Mouse (Mus musculus): ENCODE data around the gene Fgf5. TPM values are rescaled to one million over a fixed set of nuclear protein-coding genes. Genes with fewer than 3 reads are reported as not detected.
A peak's percentile ranks its signal among the peaks of the same experiment; 100 is the strongest.

The Fgf5 gene
- polyA plus RNA-seq, 1 experiment from 2014 or later = 0.62 TPM

GRCm38 (mm10) chr5:98246826-98247225 lies 7.2 kb upstream of the Fgf5 start:
- WGBS = 72% methylated on average over 7 of the region's 7 CpGs
- Histone ChIP-seq H3K9ac (ENCODE audit: low read length) (no peak overlapping the region), H3K36me3 (ENCODE audit: control insufficient read depth, insufficient read depth, low read length) (no peaks in the 10 kb centered on the region), H3K27ac (ENCODE audit: low read length) (no peak overlapping the region), H3K4me1 (replicated peaks; ENCODE audit: control insufficient read depth, insufficient read depth, low read length) (no peaks in the 10 kb centered on the region), H3K9me3 (ENCODE audit: control insufficient read depth, low read length) (no peaks in the 10 kb centered on the region), H3K4me2 (ENCODE audit: low read depth, low read length) (no peak overlapping the region), H3K27me3 (ENCODE audit: control insufficient read depth, insufficient read depth, low read depth, low read length) (no peaks in the 10 kb centered on the region), H3K4me3 (ENCODE audit: low read length) (no peak overlapping the region)
- ATAC-seq (ENCODE audit: low read depth) = no peak

- no peak overlapping the region for H3K4me3 ChIP-seq (ENCODE audit: low read length)
- no peaks in the 10 kb centered on the region for H3K9me3 ChIP-seq (ENCODE audit: control insufficient read depth, low read length)
- peaks cover under 1% of the 10 kb centered on the region; the same call in 1 of the 2 replicates for H3K27me3 ChIP-seq (ENCODE audit: control insufficient read depth, insufficient read depth, low read depth, low read length)
- 54% methylated on average over 2 of the region's 2 CpGs for WGBS
- no peaks in the 10 kb centered on the region for H3K36me3 ChIP-seq (ENCODE audit: control insufficient read depth, insufficient read depth, low read length)
- ATAC-seq (ENCODE audit: low read depth) = no peak
- H3K27ac ChIP-seq (ENCODE audit: low read length) = no peak overlapping the region
- no peak overlapping the region for H3K9ac ChIP-seq (ENCODE audit: low read length)
- no peaks in the 10 kb centered on the region for H3K4me1 ChIP-seq (replicated peaks; ENCODE audit: control insufficient read depth, insufficient read depth, low read length)
- H3K4me2 ChIP-seq (ENCODE audit: low read depth, low read length) = no peak overlapping the region
Observed at GRCm38 (mm10) chr5:98247516-98247915, 6.5 kb upstream of the Fgf5 start.

DNA sequence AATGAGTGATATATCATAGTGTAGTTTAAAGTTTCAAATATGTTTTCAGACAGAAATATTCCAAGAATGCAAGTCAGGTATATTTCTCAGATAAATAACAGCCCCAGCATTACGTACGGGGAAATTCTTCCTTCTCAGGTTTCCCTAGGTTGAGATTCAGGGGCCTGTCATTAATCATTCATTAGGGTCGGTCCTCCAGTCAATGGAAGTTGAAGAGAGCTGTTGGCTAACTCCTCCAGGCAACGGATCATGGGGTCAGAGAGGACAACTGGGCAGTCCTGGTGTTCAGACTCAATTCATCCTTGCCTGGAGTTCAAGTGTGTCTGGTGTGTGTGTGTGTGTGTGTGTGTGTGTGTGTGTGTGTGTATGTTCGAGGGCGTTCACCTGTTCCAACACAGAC lies 837 bp upstream of the Fgf5 start:
- Histone ChIP-seq H3K4me1 (replicated peaks; ENCODE audit: control insufficient read depth, insufficient read depth, low read length) (peaks cover 6% of the 10 kb centered on the region), H3K4me3 (ENCODE audit: low read length) (no peak overlapping the region), H3K36me3 (ENCODE audit: control insufficient read depth, insufficient read depth, low read length) (no peaks in the 10 kb centered on the region), H3K4me2 (ENCODE audit: low read depth, low read length) (no peak overlapping the region), H3K9ac (ENCODE audit: low read length) (no peak overlapping the region), H3K27ac (ENCODE audit: low read length) (no peak overlapping the region), H3K9me3 (ENCODE audit: control insufficient read depth, low read length) (no peaks in the 10 kb centered on the region), H3K27me3 (ENCODE audit: control insufficient read depth, insufficient read depth, low read depth, low read length) (peaks cover 43% of the 10 kb centered on the region)
- no peak for ATAC-seq (ENCODE audit: low read depth)
- 24% methylated on average over 6 of the region's 6 CpGs for WGBS

GRCm38 (mm10) chr5:98255176-98255575 lies 1.2 kb downstream of the Fgf5 start:
- Histone ChIP-seq H3K4me2 (ENCODE audit: low read depth, low read length) (no peak overlapping the region), H3K27ac (ENCODE audit: low read length) (no peak overlapping the region), H3K36me3 (ENCODE audit: control insufficient read depth, insufficient read depth, low read length) (no peaks in the 10 kb centered on the region), H3K9ac (ENCODE audit: low read length) (no peak overlapping the region), H3K4me1 (replicated peaks; ENCODE audit: control insufficient read depth, insufficient read depth, low read length) (peaks cover 6% of the 10 kb centered on the region), H3K27me3 (ENCODE audit: control insufficient read depth, insufficient read depth, low read depth, low read length) (peaks cover 46% of the 10 kb centered on the region), H3K9me3 (ENCODE audit: control insufficient read depth, low read length) (no peaks in the 10 kb centered on the region), H3K4me3 (ENCODE audit: low read length) (no peak overlapping the region)
- no peak for ATAC-seq (ENCODE audit: low read depth)
- 7% methylated on average over 12 of the region's 12 CpGs for WGBS

- H3K4me2 ChIP-seq (ENCODE audit: low read depth, low read length) = no peak overlapping the region
- H3K4me1 ChIP-seq (replicated peaks; ENCODE audit: control insufficient read depth, insufficient read depth, low read length) = peaks cover 6% of the 10 kb centered on the region
- peaks cover 46% of the 10 kb centered on the region for H3K27me3 ChIP-seq (ENCODE audit: control insufficient read depth, insufficient read depth, low read depth, low read length)
- no peak for ATAC-seq (ENCODE audit: low read depth)
- H3K27ac ChIP-seq (ENCODE audit: low read length) = no peak overlapping the region
- WGBS = 10% methylated on average over 18 of the region's 18 CpGs
- H3K9me3 ChIP-seq (ENCODE audit: control insufficient read depth, low read length) = no peaks in the 10 kb centered on the region
- H3K9ac ChIP-seq (ENCODE audit: low read length) = no peak overlapping the region
- H3K36me3 ChIP-seq (ENCODE audit: control insufficient read depth, insufficient read depth, low read length) = no peaks in the 10 kb centered on the region
- H3K4me3 ChIP-seq (ENCODE audit: low read length) = no peak overlapping the region
Observed at GRCm38 (mm10) chr5:98255760-98256490, 1.9 kb downstream of the Fgf5 start.

DNA sequence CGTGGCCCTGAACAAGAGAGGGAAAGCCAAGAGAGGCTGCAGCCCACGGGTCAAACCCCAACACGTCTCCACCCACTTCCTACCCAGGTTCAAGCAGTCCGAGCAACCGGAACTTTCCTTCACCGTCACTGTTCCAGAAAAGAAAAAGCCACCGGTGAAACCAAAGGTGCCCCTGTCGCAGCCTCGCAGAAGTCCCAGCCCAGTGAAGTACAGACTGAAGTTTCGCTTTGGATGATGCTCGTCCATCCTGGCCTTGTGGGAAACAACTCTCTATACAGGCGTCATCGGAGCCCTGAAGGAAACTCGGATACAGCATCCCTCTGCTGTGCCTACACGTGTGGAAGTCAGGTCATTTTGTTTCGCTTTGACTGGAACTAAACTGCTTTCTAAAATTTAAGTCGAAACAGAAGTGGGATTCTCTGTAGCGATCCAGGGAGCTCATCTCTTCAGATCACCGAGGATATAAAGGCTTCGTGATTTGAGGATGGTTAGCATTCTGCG lies 21.4 kb downstream of the Fgf5 start:
- Histone ChIP-seq H3K9me3 (ENCODE audit: control insufficient read depth, low read length) (no peaks in the 10 kb centered on the region), H3K27me3 (ENCODE audit: control insufficient read depth, insufficient read depth, low read depth, low read length) (no peaks in the 10 kb centered on the region), H3K4me2 (ENCODE audit: low read depth, low read length) (no peak overlapping the region), H3K27ac (ENCODE audit: low read length) (no peak overlapping the region), H3K9ac (ENCODE audit: low read length) (no peak overlapping the region), H3K36me3 (ENCODE audit: control insufficient read depth, insufficient read depth, low read length) (no peaks in the 10 kb centered on the region), H3K4me3 (ENCODE audit: low read length) (no peak overlapping the region), H3K4me1 (replicated peaks; ENCODE audit: control insufficient read depth, insufficient read depth, low read length) (no peaks in the 10 kb centered on the region)
- WGBS = 84% methylated on average over 21 of the region's 21 CpGs
- ATAC-seq (ENCODE audit: low read depth) = no peak

DNA sequence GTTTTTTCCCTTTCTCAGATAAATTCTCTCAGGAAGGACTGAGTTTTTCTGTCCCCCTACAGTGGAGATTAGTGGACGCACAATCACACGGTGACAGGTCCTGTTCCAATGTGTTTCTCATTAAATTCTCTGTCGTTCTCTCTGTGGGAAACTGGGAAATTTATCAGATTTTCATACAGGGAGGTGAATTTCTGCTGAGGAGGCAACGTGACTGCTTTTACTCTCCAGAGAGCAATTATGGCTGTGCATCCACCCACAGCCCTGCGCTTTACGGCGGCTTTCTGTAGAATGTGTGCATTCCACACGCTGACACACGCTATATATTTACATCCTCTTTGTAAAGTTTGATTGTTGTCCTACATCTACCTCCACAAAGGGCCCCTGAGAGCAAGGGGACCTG lies 28.0 kb downstream of the Fgf5 start:
- Histone ChIP-seq H3K4me2 (ENCODE audit: low read depth, low read length) (no peak overlapping the region), H3K9me3 (ENCODE audit: control insufficient read depth, low read length) (no peaks in the 10 kb centered on the region), H3K4me3 (ENCODE audit: low read length) (no peak overlapping the region), H3K27me3 (ENCODE audit: control insufficient read depth, insufficient read depth, low read depth, low read length) (no peaks in the 10 kb centered on the region), H3K9ac (ENCODE audit: low read length) (no peak overlapping the region), H3K27ac (ENCODE audit: low read length) (no peak overlapping the region), H3K36me3 (ENCODE audit: control insufficient read depth, insufficient read depth, low read length) (no peaks in the 10 kb centered on the region), H3K4me1 (replicated peaks; ENCODE audit: control insufficient read depth, insufficient read depth, low read length) (no peaks in the 10 kb centered on the region)
- ATAC-seq (ENCODE audit: low read depth) = no peak
- 60% methylated on average over 9 of the region's 9 CpGs for WGBS

DNA sequence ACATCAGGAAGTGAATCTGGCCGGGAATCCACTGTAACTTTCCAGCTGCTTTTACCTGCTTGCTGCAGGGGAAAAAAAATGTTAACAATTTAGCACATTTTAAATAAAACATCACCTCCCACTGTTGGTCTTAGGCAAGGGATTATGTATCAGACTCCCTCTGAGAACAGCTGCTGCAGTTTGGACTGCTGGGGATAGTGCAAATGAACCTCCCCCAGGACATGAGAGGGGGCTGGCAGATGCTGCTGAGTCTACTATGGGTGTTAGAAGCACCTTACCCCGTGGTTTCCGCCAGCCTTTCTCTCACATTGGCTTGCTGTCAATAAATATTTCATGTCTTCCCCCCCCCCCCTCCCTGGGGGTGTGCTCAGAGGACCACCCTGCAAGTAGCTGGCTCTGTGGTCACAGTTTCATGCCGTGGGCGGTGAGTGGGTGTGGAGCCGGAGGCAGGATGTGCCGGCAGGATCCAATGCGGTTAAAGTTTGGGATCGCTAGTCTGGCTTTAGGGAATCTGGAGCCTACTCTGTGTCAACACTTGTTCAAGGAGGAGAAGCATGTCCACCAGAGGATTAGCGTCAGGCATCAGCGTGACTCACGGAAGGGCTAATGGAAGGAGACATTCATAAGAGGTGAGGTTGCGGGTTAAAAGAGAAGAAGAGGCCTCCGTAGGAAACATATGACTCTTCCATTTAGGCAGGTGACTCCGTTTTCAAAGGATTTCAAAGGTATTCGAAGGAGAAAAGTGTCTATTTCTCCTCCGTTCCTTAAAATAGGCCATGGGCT lies 29.9 kb downstream of the Fgf5 start:
- Histone ChIP-seq H3K27me3 (ENCODE audit: control insufficient read depth, insufficient read depth, low read depth, low read length) (no peaks in the 10 kb centered on the region), H3K4me3 (ENCODE audit: low read length) (no peak overlapping the region), H3K27ac (ENCODE audit: low read length) (no peak overlapping the region), H3K4me2 (ENCODE audit: low read depth, low read length) (0 out of 2 replicates have a peak overlapping the region, but pooled peaks have one; percentile 21), H3K36me3 (ENCODE audit: control insufficient read depth, insufficient read depth, low read length) (no peaks in the 10 kb centered on the region), H3K4me1 (replicated peaks; ENCODE audit: control insufficient read depth, insufficient read depth, low read length) (no peaks in the 10 kb centered on the region), H3K9me3 (ENCODE audit: control insufficient read depth, low read length) (no peaks in the 10 kb centered on the region), H3K9ac (ENCODE audit: low read length) (no peak overlapping the region)
- WGBS = 20% methylated on average over 17 of the region's 17 CpGs
- ATAC-seq (ENCODE audit: low read depth) = no peak

- no peaks in the 10 kb centered on the region for H3K36me3 ChIP-seq (ENCODE audit: control insufficient read depth, insufficient read depth, low read length)
- peaks cover 16% of the 10 kb centered on the region for H3K27me3 ChIP-seq (ENCODE audit: control insufficient read depth, insufficient read depth, low read depth, low read length)
- H3K4me1 ChIP-seq (replicated peaks; ENCODE audit: control insufficient read depth, insufficient read depth, low read length) = peaks cover 3% of the 10 kb centered on the region; the same call in 1 of the 2 replicates
- H3K9me3 ChIP-seq (ENCODE audit: control insufficient read depth, low read length) = no peaks in the 10 kb centered on the region
- H3K4me2 ChIP-seq (ENCODE audit: low read depth, low read length) = no peak overlapping the region
- H3K27ac ChIP-seq (ENCODE audit: low read length) = no peak overlapping the region
- H3K4me3 ChIP-seq (ENCODE audit: low read length) = no peak overlapping the region
- ATAC-seq (ENCODE audit: low read depth) = no peak
- 78% methylated on average over 8 of the region's 8 CpGs for whole genome bisulfite sequencing
- H3K9ac ChIP-seq (ENCODE audit: low read length) = no peak overlapping the region
Observed at GRCm38 (mm10) chr5:98290642-98291041, 36.7 kb downstream of the Fgf5 start.
